Mouse (Mus musculus) lung, adult 2 months (tissue): ENCODE data around the gene Tor2a. TPM values are rescaled to one million over a fixed set of nuclear protein-coding genes. Genes with fewer than 3 reads are reported as not detected.
A peak's percentile ranks its signal among the peaks of the same experiment; 100 is the strongest.

Experiments used
- DNase-seq: peaks from one replicate; pipeline ENCODE4 v3.0.0; 2022
- H3K4me1 ChIP-seq: fragments of 200-500 bp; 2 replicates; pipeline ENCODE4 v1.6.1; 2011; ENCODE audit warnings: low read length; ENCODE audit not compliant: control insufficient read depth, insufficient read depth
- H3K4me3 ChIP-seq: fragments of 200-500 bp; replicated peaks from 2 replicates; pipeline ENCODE3; 2011; ENCODE audit warnings: low read depth, mild to moderate bottlenecking, control low read depth, low read length; ENCODE audit errors: extremely low read depth
- CTCF ChIP-seq: fragments of 200-500 bp; IDR thresholded peaks from 2 replicates; pipeline ENCODE4 v1.5.1; 2011; ENCODE audit warnings: mild to moderate bottlenecking, low read length, control low read depth; ENCODE audit not compliant: insufficient read depth
- POLR2A ChIP-seq: fragments of 200-500 bp; IDR thresholded peaks from 2 replicates; pipeline ENCODE4 v1.6.1; 2011; ENCODE audit warnings: low read depth, mild to moderate bottlenecking, control low read depth, low read length, borderline replicate concordance; ENCODE audit errors: extremely low read depth
- WGBS: fragments of 180-500 bp; shearing (Covaris S2); methylation state at CpG from one replicate; pipeline ENCODE4 v1.1.7; 2018; 5-methylcytosine and 5-hydroxymethylcytosine counted together
- polyA plus RNA-seq: library from polyadenylated mRNA; depleted of rRNA; stranded (reverse); fragments of >200 nt; gene quantifications from 2 replicates; pipeline ENCODE4 v1.2.3, GENCODE M21; 2012

The Tor2a gene
- polyA plus RNA-seq, 1 experiment: 67.8 TPM

DNA sequence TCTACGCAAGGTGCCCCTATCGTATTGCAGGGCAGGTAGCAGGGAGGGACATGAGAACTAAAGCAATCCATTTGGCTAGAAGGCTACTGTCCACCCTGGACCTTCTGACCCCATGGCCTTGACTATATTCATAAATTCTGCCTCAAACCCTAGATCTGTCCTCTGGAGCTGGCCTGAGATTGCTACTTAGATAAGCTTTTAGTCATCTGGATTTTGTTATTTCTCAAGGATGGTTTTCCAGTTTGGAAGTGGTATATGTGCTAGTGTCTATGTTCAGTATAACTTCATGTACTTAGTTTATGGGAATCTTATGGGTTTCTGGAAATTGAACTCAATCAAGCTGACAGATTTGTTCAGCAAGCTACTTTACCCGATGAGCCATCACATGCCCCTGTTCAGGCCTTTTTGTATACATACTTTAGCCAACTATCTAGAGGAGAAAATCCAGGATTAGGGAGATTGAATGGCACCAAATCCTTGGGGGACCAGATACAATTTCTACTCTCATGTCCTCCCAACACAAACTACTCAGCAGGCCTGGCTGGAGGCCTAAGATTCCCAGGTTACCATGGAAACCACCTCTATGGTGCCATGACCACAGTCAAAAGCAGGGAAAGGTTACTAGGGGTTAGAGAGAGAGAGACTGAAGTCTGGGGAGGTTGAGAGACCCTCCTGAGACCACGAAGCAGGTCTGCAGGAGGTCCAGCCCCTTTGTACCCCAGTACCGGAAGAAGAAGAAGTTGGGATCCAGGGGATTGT lies 12.5 kb downstream of the Tor2a start:
- TF ChIP-seq CTCF (no peak), POLR2A (no peak)
- WGBS: 78% methylated on average over 5 of the region's 5 CpGs
- no peak for DNase-seq
- Histone ChIP-seq H3K4me1 (0 out of 2 replicates have a peak, but pooled peaks cover 3% of the 10 kb centered on the region), H3K4me3 (no peak overlapping the region)

DNA sequence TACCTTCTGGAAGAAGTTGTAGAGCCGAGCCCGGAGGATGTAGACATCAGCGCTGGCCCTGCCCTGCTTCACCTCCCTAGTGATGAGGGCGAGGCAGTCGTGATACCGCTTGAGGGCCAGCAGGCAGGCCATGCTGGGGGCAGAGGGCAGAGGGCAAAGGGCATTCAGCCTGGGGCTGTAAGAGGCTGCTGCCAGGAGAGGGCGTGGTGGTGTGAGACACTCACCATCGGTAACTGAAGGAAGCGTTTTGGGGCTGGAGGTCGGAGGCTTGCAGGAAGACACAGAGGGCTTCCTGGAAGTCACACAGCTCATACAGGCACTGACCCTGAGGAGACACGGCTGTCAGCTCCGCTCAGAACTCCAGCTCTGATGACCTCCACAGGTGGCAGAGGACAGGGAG lies 14.9 kb downstream of the Tor2a start:
- H3K4me3 ChIP-seq: no peak overlapping the region
- DNase-seq: no peak
- 0 out of 2 replicates have a peak, but pooled peaks cover 3% of the 10 kb centered on the region for H3K4me1 ChIP-seq
- WGBS: 35% methylated on average over 12 of the region's 12 CpGs
- TF ChIP-seq POLR2A (no peak), CTCF (no peak)

DNA sequence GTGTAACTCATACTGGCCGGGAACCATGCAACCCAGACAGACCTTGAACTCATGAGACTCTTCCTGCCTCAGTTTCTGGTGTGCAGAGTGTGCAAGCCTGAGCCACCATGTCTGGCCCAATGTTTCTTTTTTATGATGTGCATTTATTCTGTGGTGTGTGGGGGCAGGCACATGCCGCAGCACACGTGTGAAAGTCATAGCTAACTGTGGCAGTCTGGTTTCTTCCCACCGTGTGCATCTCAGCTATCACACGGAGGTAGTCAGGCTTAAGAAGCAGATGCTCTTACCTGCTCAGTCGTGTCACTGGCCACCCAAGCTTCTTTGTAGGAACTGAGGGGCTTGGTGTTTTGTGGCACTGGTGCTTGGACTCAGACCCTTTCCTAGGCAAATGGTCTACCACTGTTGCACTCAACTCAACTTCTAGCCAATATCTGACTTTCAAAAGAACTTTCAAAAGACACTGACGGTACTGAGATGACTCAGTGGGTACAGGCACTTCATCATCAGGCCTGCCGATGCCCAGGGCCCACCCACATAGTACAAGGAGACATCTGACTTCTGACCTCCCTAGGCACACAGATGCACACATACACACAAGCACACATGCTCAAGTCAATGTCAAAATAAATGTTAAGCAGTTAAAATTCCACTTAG lies 15.7 kb downstream of the Tor2a start:
- no peak for DNase-seq
- TF ChIP-seq CTCF: no peak
- no peak for TF ChIP-seq POLR2A
- 77% methylated on average over 8 of the region's 8 CpGs for WGBS
- H3K4me1 ChIP-seq: 0 out of 2 replicates have a peak, but pooled peaks cover 3% of the 10 kb centered on the region
- no peak overlapping the region for H3K4me3 ChIP-seq

DNA sequence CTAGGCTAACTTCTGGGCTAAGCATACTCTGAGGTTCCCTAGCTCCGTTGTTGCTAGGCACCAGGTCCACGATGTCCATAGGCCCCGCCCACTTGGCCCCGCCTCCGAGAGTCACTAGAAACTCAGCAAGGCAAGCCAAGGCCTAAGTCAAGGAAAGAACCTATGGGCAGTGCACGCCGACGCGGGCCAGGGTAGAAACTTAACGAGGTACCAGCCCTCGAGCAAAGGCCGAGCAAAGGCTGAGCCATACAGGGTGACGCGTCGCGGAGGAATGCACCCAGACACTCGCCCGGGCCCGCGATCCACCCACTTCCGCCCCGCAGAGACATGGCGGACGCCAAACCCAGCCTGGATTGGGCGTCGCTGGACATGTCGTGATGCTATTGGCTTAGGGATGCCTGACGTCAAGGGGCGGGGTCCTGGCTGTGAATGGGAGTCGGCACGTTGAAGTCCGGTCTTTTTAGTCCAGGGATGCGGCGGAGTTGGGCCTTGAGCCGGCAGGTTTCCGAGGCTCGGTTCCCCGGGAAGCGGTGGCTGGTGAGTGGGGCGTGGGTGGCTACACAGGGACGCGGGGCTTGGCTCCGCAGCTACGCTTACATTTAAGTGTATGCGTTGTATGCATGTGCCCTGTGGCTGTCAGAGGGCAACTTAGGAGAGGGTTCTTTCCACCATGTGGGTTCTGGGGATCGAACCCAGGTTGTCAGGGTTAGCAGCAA lies 18.5 kb downstream of the Tor2a start, which contains the start of the genes Ttc16 and Ptrh1:
Gene Ttc16, minus strand, starts transcription at position 275 of the 716 bp plus-strand sequence.
Gene Ptrh1, plus strand, starts transcription at position 428 of the 716 bp plus-strand sequence.
- no peak for TF ChIP-seq CTCF
- peak; percentile 36; the same call in 1 of the 2 replicates for TF ChIP-seq POLR2A
- under 1% methylated on average over 46 of the region's 46 CpGs for WGBS
- DNase-seq: peak; percentile 99
- peak within 1 kb of the TSS; percentile 72 for H3K4me3 ChIP-seq
- no peaks in the 10 kb centered on the region for H3K4me1 ChIP-seq

DNA sequence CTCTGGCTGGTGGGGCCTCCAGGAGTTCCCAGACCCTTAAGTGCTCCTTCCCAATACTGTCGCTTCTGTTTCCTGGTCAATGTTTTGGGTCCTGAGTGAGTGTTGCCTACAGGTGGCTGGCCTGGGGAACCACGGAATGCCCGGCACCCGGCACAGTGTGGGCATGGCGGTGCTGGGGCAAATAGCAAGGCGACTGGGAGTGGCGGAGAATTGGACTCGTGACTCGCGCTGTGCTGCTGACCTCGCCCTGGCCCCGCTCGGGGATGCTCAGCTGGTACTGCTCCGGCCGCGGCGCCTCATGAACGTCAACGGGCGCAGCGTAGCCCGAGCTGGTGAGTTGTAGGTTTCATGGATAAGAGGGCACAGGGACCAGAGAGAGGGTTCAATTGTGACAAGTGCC lies 19.2 kb downstream of the Tor2a start:
- WGBS: 29% methylated on average over 22 of the region's 22 CpGs
- Histone ChIP-seq H3K4me3 (no peak overlapping the region), H3K4me1 (no peaks in the 10 kb centered on the region)
- no peak for DNase-seq
- no peak for TF ChIP-seq CTCF
- no peak for TF ChIP-seq POLR2A

DNA sequence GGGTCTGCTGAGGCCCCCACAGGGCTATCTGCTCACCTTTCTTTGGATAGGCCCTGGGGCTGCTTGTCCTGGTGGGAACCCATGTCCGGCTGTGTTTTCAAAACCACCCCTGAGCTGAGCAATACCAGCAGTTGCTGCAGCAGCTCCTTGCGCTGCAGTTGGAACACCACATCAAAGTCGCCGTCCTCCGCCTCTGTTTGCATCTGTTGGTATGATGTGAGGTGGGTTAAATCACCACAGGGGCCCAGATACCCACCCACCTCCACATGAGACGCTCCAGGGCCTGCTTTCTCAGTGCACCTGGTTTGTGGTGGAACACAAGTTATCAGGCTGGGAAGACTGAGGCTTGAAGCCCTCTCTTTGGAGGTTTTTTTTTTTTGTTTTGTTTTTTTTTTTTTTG lies 21.0 kb downstream of the Tor2a start:
- WGBS: 91% methylated on average over 6 of the region's 6 CpGs
- no peak for TF ChIP-seq POLR2A
- no peak for TF ChIP-seq CTCF

DNA sequence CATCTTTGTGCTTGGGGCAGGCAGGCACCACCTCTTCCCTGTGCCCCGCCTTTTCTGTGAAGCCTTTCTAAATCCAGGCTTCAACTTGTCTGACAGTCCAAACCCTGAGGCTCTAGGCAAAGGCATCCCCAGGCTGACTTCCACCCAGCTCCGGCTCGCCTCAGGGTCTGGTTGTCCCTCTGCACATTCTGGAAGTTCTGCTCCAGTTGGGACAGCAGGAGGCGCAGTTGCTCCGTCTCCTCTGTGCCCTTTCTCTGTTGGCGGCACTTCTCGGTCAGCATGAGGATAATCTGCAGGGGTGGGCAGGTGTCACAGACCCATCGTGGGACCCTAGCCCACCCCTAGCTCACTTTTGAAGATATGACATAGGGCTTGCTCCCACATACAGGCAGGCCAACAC lies 22.1 kb downstream of the Tor2a start:
- Histone ChIP-seq H3K4me1 (peaks cover 3% of the 10 kb centered on the region), H3K4me3 (no peak overlapping the region)
- peak; percentile 66 for DNase-seq
- TF ChIP-seq CTCF (peak; percentile 94), POLR2A (no peak)
- WGBS: 11% methylated on average over 8 of the region's 8 CpGs

More for the DNA sequence above, 21.0 kb downstream of the Tor2a start:
- DNase-seq: no peak
- Histone ChIP-seq H3K4me1 (no peaks in the 10 kb centered on the region), H3K4me3 (no peak overlapping the region)

DNA sequence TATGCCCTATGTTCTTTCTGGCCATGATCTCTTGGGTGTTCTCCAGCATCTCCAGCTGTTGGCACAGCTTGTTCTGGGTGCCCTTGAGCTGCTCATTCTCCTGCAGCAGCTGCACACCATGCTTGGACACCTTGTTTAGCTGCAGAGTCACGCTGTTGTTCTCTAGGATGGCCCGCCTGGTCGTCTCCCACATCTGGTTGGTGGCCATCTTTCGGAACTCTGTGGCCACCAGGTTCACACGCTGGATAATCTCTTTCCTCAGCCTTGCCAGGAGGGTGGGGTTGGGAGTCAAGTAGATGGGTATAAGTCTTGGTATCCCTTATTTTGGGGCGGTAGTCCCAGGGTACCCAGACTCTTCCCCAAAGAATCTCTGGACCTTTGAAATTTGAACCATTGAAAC lies 22.7 kb downstream of the Tor2a start:
- no peak for DNase-seq
- Histone ChIP-seq H3K4me1 (peaks cover 4% of the 10 kb centered on the region), H3K4me3 (no peak overlapping the region)
- 85% methylated on average over 6 of the region's 6 CpGs for WGBS
- TF ChIP-seq CTCF: no peak
- TF ChIP-seq POLR2A: no peak

DNA sequence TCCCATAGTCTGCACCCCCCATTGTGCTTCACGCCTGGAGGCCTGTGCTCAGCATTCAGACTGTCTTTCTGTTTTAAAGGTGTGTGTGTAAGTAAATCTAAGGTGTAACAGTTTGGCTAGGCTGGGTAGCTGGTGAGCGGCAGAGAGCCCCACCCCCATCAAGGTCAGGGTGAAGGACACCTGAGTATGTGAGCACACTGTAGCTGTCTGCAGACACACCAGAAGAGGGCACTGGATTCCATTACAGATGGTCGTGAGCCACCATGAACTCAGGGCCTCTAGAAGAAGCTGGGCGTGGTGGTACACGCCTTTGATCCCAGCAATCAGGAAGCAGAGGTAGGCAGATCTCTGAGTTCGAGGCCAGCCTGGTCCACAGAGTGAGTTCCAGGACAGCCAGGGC lies 24.7 kb downstream of the Tor2a start:
- DNase-seq: no peak
- Histone ChIP-seq H3K4me1 (peaks cover 4% of the 10 kb centered on the region), H3K4me3 (no peak overlapping the region)
- 76% methylated on average over 6 of the region's 6 CpGs for WGBS
- TF ChIP-seq POLR2A (no peak), CTCF (no peak)
